Mouse (Mus musculus): ENCODE data around the gene Cpa5. TPM values are rescaled to one million over a fixed set of nuclear protein-coding genes. Genes with fewer than 3 reads are reported as not detected.

Gene Cpa5
- total RNA-seq (2021), result under 1 TPM; 0.31 to 0.43 TPM
- long read RNA-seq, experiment 1, result 0 reads
- long read RNA-seq, experiment 2, result 0 reads

DNA sequence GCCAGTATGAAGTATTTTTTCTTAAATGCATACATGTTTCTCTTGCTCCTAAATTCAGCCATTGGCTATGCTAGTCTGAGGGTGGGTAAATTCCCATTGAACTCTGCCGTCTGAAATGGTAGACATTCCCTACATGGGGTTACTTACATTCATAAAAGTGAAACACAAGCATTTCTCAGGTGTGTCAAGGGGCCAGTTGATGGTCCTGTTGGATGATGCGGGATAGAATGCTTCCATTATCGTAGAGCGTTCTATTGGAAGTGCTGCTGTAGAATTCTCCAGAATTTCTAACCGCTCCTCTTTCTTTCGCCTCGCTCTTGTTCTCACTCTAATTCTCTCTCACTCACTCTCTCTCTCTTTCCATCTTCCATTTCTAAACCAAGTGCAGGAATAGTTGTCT is at the start of gene Cpa5:
Gene Cpa5, plus strand, starts transcription at position 301 of the 400 bp plus-strand sequence.
- intact Hi-C loops (cut with DNase I; ENCODE audit: low total_unique reads), result no loop called here
- no peak for DNase-seq

DNA sequence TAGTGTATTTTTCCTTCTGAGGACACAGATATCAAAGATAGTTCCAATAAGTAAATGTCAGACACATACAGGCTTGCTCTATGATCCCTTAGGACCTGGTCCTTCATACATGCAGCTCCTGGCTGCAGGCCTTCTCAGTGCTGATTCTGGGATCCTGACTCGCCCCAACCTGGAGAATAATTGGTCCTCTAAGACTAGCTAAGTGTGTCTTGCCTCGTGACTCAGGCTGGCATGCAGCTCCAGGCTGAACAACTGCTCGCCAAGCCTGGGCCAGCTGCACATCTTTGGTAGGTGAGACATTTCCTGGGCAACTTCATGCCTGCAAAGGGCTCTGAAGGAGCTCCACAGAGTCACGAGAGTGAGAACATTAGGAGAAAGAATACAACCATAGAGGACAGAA is 48.7 kb upstream of the Cpa5 start:
- DNase-seq, result no peak
- intact Hi-C loops (cut with DNase I; ENCODE audit: low total_unique reads), result no loop called here

DNA sequence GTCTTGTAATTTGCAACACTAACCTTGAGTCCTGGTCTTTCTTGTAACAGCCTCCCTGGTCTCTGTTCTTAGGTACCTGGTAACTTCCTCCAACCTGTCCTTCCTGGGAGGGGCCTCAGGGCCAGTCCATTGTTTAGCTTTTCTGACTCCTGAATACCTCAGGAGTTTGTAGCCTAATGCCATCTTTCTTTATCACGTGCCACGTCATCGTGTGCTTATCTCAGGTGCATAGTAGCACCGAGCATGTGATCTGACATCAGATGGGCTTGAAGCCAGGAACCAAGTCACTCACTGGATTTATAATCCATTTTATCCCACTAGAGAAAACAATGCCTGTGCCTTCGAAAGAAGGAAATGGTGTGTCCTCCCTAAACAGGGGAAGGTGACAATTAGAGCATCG is 47.2 kb upstream of the Cpa5 start:
- DNase-seq, result no peak
- intact Hi-C loops (cut with DNase I; ENCODE audit: low total_unique reads), result no loop called here

DNA sequence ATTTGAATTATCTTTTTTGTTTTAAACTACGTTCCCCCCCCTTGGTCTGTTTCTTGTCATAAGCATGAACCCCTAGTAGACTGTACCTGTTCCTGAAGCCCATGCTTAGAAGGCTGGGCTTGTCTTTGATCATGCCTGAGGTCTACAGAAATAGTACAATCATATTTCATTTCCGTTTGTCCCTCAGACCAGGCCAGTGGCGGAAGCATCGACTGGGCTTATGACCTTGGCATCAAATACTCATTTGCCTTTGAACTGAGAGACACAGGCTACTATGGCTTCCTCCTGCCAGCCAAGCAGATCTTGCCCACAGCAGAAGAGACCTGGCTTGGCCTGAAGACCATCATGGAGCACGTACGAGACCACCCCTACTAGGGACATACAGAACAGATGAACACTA is 46.8 kb upstream of the Cpa5 start:
- intact Hi-C loops (cut with DNase I; ENCODE audit: low total_unique reads), result no loop called here
- no peak for DNase-seq

DNA sequence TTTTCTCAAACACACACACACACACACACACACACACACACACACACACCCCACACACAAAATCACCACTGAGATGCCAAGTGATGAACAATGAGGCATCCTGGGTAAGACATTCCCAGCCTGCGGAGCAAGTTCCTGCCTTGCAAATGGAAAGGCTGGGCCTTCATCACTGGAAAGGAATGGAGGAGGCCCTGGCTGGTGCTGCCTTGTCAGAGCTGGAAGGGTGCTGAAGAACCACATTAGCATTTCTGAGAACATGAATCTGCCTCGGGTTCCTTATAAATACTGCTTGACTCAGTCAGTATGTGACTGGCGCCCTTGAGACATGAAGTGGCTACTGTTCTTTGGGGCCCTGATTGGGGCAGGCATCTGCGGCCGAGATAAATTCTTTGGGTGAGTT is 42.7 kb upstream of the Cpa5 start, which contains the start of gene Cpa4:
Gene Cpa4, plus strand, starts transcription at position 301 of the 400 bp plus-strand sequence.
- no peak for DNase-seq
- intact Hi-C loops (cut with DNase I; ENCODE audit: low total_unique reads), result no loop called here

GRCm38 (mm10) chr6:30569331-30569730 is 41.5 kb upstream of the Cpa5 start:
- intact Hi-C loops (cut with DNase I; ENCODE audit: low total_unique reads), result no loop called here

DNA sequence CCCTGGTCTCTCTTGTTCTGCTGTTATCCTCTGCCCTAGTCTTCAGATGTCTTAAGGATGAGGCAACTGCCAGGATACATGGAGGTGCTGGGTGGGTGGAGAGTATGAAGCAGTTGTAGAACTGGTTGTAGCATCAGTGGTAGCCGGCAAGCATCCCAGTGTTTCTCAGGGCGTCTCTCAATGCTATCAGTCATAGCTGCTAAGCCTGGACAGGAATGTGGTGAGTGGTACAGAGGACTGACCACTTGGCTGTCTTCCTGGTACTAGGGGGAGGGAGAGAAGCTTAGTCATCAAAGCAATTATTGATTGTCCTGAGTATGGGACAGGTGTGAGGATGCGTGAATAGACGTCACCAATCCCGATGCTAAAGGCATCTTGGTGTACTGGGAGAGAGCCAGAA is 40.8 kb upstream of the Cpa5 start:
- intact Hi-C loops (cut with DNase I; ENCODE audit: low total_unique reads), result no loop called here
- DNase-seq, result no peak

More at GRCm38 (mm10) chr6:30569331-30569730, 41.5 kb upstream of the Cpa5 start:
- no peak for DNase-seq

DNA sequence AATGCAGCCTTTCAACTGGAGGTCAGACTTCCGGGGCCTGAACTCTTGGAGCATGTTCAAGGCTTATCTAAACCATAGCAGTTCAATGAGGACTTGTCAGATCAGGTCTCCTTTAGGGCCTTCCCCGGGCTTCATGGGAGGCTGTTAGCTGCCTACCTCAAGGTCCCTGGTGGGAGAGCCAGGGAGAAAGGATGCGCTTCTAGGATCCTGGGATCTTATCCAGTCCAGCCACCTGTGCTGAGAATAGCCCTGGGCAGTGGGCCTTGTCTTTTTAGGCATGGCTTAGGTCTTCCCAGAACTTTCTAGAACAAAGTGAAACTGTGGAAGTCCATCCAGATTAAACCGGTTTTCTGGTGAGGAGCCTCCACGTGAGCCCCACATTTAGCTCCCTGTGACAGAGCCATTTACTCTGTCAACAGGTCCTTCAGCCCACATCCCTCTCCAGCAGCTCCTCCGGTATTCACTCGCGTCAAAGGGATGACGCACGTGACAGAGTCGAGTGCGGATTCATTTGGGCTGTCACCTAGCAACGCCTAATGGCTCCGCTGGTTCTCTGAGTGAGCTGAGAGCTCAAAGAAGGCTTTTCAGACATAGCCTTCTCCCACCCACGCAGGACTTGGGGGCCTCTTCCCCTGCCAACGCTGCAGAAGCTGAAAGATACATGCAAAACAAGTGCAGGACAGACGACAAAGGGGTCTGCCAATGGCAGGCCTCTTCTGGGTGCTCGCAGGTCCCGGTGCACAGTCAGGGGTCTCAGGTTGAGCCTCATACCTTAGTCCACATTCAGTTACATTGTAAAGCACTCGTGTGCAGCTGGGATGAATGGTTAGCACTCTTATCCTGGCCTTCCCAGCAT is 38.1 kb upstream of the Cpa5 start:
- DNase-seq, result no peak
- intact Hi-C loops (cut with DNase I; ENCODE audit: low total_unique reads), result no loop called here

- intact Hi-C loops (cut with DNase I; ENCODE audit: low total_unique reads), result no loop called here
- DNase-seq, result no peak
Measured at GRCm38 (mm10) chr6:30573380-30573779, 37.4 kb upstream of the Cpa5 start.

- intact Hi-C loops (cut with DNase I; ENCODE audit: low total_unique reads), result no loop called here
- no peak for DNase-seq
Measured at GRCm38 (mm10) chr6:30574945-30575344, 35.9 kb upstream of the Cpa5 start.

- intact Hi-C loops (cut with DNase I; ENCODE audit: low total_unique reads), result no loop called here
- no peak for DNase-seq
Measured at GRCm38 (mm10) chr6:30576477-30577203, 34.2 kb upstream of the Cpa5 start.

- no peak for DNase-seq
- intact Hi-C loops (cut with DNase I; ENCODE audit: low total_unique reads), result no loop called here
Measured at GRCm38 (mm10) chr6:30579961-30580840, 30.6 kb upstream of the Cpa5 start.

DNA sequence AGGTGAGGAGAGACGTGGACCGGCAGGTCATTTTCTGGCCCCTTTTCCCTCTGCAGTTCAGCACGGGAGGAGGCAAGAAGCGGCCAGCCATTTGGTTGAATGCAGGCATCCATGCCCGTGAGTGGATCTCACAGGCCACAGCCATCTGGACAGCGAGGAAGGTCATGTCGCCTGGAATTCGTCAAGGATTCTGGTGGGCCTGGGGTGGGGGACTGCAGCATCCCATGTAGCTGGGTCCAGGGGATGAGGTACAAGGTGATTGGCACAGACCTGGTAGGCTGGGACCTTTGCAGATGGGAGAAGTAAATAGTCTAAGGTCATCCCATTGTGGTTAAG is 30.0 kb upstream of the Cpa5 start:
- no peak for DNase-seq

DNA sequence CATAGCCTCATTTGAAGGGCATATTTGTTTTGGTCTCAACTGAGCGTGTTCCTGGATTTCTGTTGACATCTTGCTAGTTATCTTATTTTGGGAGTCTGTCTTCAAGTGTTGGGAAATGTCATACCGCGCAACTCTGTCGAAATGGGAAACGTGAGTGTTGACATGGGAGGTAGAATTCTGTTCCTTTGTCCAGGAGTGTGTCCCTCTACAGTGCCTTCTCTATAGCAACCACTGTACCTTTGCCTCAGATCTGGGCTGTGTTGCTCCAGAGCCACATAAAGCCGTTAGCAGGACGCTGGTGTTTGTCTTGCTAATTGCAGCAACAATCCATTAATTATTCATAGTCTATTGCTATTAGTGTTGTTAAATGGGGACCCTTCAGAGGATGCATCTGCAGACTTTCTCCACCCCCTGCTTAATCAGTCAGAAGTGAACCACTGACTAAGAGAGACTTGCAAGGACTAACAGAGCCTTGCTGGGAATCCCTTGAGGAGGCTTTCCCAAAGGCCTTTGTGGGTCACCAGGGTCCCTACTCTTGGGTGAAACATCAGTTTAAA is 23.8 kb upstream of the Cpa5 start:
- no peak for DNase-seq
- intact Hi-C loops (cut with DNase I; ENCODE audit: low total_unique reads), result no loop called here

More for the DNA sequence above, 30.0 kb upstream of the Cpa5 start:
- intact Hi-C loops (cut with DNase I; ENCODE audit: low total_unique reads), result no loop called here

- DNase-seq, result no peak
- intact Hi-C loops (cut with DNase I; ENCODE audit: low total_unique reads), result no loop called here
Measured at GRCm38 (mm10) chr6:30589819-30590218, 21.0 kb upstream of the Cpa5 start.

GRCm38 (mm10) chr6:30591851-30592404 is 18.9 kb upstream of the Cpa5 start:
- DNase-seq, result no peak
- intact Hi-C loops (cut with DNase I; ENCODE audit: low total_unique reads), result no loop called here

DNA sequence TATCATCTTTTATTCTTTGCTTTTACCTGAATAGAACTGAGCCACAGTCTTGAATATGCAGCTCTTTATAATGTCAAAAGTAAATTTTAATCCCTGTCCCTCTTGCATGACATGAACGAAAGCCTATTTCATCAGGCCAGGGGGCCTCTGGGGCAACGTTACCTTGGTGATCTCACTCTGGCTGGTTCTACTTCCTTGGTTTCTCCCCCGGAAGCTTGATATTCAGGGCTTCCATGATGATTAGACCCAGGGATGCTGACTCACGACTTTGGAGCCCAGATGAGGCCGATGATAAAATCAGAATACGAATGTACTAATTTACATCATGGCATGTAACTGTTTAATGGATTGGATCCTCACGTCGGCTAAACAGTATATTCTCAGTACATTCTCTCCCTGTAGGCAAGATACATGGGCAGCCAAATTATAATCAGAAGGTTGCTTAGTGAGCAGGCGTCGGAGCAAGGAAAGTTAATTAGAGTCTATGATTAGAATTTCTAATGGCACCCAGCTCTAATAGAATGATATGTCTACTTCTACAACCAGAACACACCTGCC is 18.3 kb upstream of the Cpa5 start:
- intact Hi-C loops (cut with DNase I; ENCODE audit: low total_unique reads), result no loop called here
- DNase-seq, result no peak

DNA sequence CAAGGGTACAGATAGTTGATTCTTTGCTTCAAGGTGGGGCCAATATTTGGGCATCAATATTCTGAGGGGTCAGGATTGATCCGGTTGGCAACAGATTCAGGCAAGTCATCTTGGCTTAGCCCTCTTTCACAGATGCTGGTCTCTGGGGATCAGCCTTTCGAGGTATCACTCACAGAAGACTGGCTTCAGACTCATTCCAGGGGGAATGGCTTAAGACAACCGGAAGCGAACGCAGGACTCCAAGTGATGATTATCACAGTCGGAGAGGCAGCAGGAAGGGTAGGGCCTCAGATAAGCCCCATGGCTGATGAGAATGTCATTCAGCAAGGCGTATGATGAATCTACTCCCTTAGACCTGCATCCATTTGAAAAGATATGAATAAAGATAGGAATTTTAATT is 16.4 kb upstream of the Cpa5 start:
- no peak for DNase-seq
- intact Hi-C loops (cut with DNase I; ENCODE audit: low total_unique reads), result no loop called here

All from gastrocnemius, postnatal 14 days (tissue).